Mouse (Mus musculus) T-cell, adult 2 months (primary cell): ENCODE measurements around the gene Tac1.
"Not testable (repeated sequence)": the region's sequence is repeated elsewhere in the genome, so short reads cannot be mapped to it uniquely, and the experiment has no call there.

ENCODE experiments used
- DNase-seq: peaks from one replicate; pipeline ENCODE4 v3.0.0; 2022; ENCODE audit warnings: low spot score

Tac1 gene

DNA sequence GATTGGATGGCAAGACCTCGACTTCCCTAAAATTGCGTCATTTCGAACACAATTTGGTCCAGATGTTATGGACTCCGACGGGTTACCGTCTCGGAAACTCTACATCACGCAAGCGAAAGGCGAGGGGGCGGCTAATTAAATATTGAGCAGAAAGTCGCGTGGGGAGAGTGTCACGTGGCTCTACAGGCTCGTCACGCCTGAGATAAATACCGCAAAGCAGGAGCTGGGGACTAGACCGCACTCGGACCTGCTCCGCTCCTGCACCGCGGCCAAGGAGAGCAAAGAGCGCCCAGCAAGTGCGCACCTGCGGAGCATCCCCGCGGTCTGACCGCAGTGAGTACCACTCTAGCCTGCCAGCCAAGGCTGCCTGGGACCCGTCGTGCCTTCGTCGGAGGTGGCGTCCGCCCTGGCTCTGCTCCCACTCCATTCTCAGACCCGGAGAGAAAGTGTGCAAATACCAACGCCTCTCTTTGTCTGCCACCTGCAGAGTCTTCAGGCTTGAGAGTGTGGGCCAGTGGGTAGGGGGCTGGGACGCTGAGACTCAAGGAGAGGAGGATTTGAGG, at the start of gene Tac1:
Gene Tac1 (plus strand): TSS at position 51 of the 563 bp plus-strand sequence.
- no peak for DNase-seq

DNA sequence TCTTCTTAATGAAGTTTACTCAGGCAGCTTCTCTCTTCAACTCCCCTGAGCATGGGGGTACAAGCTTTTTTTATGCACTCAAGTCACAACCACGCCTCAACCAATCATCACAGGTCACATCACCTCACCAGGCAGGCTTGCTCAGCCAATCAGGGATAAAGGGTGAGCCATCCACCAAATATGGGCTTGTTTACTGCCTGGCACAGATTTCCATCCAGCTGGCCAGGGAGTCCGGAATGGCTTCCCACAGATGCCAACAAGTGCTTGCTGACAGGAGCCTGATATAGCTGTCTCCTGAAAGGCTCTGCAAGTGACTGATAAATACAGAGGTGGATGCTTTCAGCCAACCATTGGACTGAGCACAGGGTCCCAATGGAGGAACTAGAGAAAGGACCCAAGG, 11.2 kb upstream of the Tac1 start:
- DNase-seq, result not testable (repeated sequence)

DNA sequence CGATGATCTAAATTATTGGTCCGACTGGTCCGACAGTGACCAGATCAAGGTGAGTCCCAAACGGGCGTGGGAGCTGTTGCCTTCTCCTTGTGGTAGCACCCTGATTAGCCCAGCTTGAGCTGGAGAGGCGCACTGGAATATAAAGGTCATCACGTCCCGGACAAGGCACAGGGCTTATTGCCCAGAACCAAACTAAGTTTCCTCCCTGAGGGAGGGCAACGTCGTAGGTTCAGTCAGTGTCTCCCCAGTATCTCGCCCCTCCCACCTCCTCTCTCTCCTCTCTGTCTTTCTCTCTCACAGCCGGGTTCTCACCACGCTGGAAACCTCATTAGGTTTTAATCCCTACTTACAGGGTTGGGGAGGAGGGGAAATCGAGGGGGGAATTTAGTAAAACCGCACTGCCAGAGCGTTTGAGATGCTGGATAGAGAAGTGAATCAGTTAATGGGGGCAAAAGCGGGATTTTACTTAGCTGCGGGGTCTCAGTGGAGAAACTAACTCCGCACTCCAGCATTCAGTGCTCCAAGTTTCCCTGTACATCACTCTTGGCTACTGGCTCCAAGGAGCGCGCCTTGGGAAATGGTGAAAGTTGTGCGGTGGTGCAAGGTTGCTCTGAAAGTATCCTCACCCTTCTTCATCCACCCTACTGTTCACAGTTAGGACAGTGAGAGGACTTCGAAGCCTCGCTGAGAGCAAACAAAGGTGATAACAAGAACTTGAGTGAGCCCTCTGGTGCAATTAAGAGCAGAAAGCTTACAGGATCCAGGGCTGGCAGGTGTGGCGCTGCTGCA, 1.2 kb downstream of the Tac1 start:
- no peak for DNase-seq

DNA sequence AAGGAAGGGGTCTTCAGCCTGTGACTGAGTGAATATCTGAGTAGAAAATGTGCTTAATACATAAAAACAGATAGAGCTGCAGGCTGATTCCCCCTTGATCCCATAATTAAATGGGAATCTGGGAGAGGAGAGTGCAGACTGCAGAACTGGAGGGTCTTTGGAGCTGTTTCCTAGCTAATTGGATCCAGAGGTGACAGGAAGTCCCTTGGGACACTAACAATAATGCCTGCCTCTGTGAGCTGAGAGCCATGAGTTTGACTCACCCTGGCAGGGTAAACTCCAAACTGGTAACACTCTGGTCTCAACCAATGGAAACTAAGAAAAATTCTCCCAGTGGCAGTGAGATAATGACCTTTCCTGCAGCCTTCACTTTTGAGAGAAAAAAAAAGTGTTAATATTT, 3.5 kb downstream of the Tac1 start:
- no peak for DNase-seq

DNA sequence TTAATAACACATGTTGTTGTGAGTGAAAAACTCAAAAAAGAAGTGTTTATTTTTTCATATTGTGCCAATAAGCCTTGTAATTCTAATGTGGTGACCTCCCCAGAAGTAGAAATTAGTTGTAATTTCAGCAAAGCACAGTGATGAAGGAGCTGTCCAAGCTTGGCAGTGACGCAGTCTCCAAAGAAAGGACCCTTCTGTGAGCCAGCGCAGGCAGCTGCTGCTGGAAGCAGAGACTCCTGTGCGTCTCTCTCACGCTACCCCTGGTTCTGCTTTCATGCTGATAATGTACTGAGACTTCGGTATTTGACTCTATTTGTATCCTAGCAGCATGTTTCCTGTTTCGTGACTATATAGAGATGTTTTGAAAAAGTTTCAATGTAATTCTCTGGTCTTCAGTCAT, 7.8 kb downstream of the Tac1 start:
- DNase-seq, result no peak

DNA sequence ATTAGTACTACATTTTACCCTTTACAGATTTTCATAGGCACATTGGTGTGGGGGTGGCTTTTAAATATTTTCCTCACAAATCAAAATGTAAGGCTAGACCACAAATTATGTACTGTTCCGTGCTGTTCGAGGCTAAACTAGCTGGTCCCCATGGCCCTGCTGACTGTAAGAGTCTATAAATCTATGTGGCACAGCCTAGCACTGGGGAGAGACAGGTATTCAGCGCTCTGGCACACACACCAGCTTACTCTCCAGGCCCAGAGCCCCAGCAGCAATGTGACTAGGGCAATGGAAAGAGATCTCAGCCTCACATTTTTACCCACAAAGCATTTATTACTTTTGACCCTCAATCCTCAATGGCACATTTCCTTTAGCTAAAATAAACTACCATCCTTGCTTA, 9.9 kb downstream of the Tac1 start:
- DNase-seq, result no peak

DNA sequence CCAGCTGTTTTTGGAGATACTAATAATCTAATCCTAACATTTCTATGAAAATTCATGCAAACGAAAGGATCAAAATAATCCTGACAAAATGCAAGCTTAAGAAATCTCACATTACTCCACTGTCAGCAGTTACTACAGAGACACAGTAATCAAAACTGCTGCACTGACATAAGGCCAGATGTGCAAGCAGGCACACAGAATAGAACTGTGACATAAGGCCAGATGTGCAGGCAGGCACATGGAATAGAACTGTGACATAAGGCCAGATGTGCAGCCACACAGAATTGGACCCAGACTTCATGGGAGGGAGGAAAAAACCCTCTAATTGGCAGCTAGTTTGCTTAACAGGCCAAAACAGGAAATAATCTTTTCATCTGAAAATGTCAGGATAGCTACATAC, 16.5 kb downstream of the Tac1 start:
- no peak for DNase-seq

DNA sequence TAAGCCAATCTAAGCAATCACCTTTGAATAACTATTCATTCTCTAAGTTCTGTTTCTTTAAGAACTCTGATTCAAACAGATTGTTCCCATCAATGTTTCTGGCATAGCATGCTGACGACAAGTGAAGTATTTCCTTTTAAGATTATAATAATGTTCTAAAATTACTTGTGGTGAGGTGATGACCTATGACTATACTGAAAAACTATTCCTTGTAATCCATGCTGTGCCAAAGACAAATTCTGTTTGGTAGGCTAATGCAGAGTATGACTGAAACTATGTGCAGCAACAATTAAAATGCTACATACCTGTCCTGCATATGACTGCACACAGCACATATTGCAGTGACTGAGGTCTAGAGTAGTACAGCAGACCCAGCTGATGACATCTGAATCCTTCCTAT, 23.4 kb downstream of the Tac1 start:
- no peak for DNase-seq

DNA sequence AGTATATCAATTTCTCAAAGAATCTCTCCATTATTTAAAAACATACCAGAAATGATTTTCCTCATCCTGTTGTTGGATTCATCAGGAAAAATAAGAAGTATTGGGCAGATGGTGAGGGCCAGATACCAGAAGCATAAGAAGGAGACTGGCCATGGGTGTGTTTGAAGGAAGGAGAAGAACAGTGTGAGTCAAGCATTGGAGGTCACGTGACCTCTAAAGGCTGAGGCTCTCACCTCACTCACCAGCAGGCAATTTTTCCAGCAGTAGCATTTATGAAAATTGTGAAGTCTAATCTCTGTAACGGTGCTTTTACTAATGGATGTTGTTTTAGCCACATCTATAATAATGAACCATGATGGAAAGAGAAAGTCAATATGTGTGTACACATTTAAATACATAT, 39.8 kb downstream of the Tac1 start:
- no peak for DNase-seq

DNA sequence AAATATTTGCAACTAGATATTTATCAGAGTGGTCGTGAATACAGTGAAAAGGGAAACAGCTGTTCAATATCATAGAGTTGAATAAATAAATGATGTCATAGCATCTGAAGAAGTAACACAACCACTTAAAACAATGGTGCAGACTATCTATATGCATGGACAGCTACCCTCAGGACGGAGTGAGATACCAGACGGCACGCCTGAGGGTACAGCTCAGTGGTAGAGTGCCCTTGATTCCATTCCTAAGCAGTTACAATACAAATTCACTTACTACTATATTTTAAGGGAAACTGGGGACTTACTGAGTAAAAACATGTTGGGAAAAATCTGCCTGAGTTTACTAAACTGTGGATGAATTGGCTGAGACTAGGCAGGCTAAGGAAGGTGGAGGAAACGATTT, 43.7 kb downstream of the Tac1 start:
- no peak for DNase-seq

DNA sequence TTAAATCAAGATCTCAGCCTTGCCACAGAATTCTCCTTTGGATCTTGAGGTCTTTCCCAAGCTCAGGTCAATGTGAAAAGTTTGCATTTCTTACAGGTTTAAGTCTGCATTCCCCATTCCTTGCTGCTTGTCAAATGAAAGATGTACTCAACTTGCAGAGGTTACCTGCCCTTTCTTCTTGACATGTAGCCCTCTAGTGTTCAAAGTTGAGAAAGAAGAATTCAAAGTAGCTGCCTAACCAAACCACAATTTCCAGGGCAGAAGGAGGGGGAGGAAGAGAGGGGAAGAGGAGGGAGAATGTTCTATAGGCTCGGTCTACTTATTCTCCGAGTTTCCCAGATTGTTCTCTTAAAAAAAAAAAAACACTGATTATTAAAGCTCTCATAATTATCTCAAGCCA, 45.5 kb downstream of the Tac1 start:
- DNase-seq, result no peak

DNA sequence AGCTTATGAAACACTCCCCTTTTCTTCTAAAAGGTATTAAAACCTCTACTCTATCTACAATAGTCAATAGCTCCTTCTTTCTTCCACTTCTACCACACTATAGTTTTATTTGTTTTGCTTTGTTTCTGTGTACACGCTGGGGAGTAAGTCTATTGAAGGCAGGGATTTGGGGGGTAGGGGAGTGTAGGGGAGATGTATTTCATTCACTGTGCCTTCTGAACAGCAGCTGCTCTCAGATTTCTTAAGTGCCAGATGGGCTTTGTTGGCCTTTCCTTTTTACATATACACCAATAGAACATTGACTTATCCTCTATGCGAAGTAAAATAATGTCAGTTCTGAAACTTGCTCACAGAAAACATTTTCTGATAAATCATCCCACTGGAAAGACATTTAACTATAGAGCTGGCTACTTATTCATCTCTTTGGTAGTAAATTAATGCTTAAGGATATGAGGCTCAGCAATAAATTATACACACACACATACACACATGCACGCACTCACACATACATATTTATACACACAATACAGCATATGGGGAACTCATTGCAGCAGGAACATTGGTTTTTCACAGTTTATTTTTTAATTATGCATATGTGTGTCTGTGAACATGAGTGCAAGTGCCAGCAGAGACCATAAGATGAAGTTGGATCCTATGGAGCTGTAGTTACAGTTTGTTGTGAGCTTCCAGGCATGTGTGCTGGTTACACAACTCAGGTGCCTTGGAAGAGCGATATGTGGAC, 46.8 kb downstream of the Tac1 start:
- no peak for DNase-seq

DNA sequence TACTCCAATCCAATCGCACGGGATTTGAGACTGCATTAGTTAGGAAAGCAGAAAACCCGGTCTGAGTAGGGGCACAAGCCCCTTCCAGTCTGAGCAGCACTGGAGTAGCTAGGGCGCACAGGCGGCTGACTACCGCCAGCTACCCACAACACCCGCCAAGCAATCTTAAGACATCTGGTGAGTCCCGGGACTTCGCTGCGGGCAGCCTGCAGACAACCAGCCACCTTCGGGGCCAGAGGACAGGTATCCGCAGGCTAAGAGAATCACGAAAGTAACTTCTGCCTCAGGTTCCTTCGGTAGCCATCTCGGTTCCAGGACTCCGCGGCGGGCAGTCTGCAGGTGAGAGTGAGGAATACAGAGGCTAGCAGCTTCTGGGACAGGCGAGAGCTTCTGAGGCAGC, 59.0 kb downstream of the Tac1 start:
- not testable (repeated sequence) for DNase-seq
